Mouse (Mus musculus): ENCODE data around the gene Rplp2. TPM values are rescaled to one million over a fixed set of nuclear protein-coding genes. Genes with fewer than 3 reads are reported as not detected.

The Rplp2 gene
- polyA plus RNA-seq, 1 experiment from 2014 or later: 1,266 TPM

DNA sequence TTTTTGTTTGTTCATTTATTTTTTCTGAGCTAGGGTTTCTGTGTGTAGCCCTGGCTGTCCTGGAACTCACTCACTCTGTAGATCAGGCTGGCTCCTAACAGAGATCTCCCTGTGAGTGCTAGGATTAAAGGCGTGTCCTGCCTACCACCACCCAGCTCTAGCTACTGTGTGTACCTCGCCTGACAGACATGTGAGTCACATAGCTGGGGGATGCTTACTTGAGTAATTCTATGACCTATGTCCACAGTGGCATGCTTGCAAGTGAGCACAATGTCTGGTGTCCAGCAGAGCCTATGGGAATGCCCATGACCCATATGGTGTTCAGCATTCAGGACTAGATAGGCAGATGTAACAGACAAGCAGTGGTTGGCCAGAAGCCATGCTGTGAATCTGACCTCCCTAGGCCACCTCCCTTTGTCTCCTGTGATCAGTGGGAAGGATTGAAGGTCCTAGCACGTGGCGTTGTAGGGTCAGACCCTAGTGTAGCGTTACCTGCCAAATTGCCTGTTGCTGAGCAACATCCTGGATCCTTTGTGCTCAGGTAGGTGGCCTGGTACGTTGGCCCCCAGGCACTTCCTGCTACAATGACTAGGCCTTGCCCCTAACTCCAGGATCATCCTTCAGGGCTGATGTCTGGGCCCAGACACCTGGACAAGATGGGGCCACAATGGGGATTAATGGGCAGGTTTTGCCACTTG, 30.9 kb upstream of the Rplp2 start:
- Histone ChIP-seq H3K9ac (ENCODE audit: low read length) (no peak overlapping the region), H3K36me3 (ENCODE audit: control insufficient read depth, insufficient read depth, low read length) (no peaks in the 10 kb centered on the region), H3K4me3 (ENCODE audit: low read length) (no peak overlapping the region), H3K27me3 (ENCODE audit: control insufficient read depth, insufficient read depth, low read depth, low read length) (no peaks in the 10 kb centered on the region), H3K27ac (ENCODE audit: low read length) (no peak overlapping the region), H3K4me2 (ENCODE audit: low read depth, low read length) (no peak overlapping the region), H3K4me1 (replicated peaks; ENCODE audit: control insufficient read depth, insufficient read depth, low read length) (peaks cover 10% of the 10 kb centered on the region; the same call in 1 of the 2 replicates), H3K9me3 (ENCODE audit: control insufficient read depth, low read length) (no peaks in the 10 kb centered on the region)
- 74% methylated on average over 6 of the region's 6 CpGs for WGBS
- no peak for ATAC-seq (ENCODE audit: low read depth)

DNA sequence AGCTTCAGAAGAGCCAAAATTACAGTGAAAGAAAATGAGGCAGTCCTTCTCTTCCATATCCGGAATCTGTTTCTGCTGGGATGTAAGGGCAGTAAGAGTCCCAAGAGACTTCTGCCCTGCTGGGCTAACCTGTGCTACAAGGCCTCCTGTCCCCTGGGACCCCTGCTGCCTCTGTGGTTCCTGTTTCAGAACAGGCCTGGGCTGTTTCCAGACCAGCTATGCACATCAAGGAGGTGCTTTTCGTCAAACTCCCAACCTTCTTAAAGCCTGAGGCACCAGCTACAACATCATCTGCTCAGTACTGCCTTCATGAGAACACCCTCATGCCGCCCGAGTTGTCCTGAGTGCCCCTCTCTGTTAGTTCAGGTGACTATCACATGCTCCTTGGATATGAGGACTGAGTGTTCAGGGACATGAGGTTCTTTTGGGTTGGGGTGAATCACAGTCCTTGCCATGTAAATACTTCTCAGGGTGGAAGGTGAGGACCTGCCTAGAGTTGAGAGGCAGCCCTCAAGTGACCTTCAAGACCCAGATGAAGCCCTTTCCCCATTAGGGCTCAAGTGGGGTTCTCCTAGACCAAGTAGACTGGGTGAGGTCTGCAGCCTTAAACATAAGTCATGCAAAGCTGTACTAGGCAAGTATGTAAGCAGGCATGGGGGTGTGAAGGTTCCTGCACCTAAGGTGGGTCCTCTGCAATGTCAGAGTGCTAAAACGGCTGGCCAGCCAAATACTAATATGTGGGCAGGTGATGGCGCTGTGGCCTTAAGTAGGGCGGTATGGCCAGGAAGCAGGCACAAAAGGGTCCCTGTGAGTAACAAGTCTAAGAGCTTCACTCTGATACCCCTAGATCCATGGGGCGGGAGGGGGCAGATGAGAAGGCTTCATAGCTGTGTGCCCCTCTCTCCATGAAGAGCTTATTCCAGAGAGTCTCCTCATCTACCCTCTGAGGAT, 29.2 kb upstream of the Rplp2 start:
- H3K27me3 ChIP-seq (ENCODE audit: control insufficient read depth, insufficient read depth, low read depth, low read length): no peaks in the 10 kb centered on the region
- WGBS: 66% methylated on average over 8 of the region's 8 CpGs
- H3K9ac ChIP-seq (ENCODE audit: low read length): no peak overlapping the region
- ATAC-seq (ENCODE audit: low read depth): no peak
- no peaks in the 10 kb centered on the region for H3K9me3 ChIP-seq (ENCODE audit: control insufficient read depth, low read length)
- no peak overlapping the region for H3K27ac ChIP-seq (ENCODE audit: low read length)
- no peak overlapping the region for H3K4me3 ChIP-seq (ENCODE audit: low read length)
- H3K4me2 ChIP-seq (ENCODE audit: low read depth, low read length): no peak overlapping the region
- H3K4me1 ChIP-seq (replicated peaks; ENCODE audit: control insufficient read depth, insufficient read depth, low read length): peaks cover 7% of the 10 kb centered on the region; the same call in 1 of the 2 replicates
- no peaks in the 10 kb centered on the region for H3K36me3 ChIP-seq (ENCODE audit: control insufficient read depth, insufficient read depth, low read length)

DNA sequence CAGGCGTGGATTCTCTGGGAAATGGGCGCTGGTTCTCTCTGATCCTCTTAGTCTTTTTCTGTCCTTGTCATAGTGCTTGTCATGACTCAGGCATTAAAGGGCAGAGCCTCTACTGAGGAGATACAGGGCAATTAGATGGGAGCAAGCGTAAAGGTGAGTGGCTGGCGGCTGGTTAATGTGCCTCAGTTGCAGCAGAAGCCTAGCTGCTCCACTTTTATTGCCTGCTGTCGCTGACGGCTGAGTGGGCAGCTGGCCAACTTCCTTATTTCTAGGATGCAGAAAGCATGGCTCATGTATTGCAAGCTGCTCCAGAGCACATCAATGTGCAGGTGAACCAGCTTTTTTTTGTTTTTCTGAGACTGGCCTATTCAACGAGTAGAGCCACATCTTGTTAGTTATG, 28.2 kb upstream of the Rplp2 start:
- Histone ChIP-seq H3K27ac (ENCODE audit: low read length) (no peak overlapping the region), H3K4me2 (ENCODE audit: low read depth, low read length) (no peak overlapping the region), H3K36me3 (ENCODE audit: control insufficient read depth, insufficient read depth, low read length) (no peaks in the 10 kb centered on the region), H3K9me3 (ENCODE audit: control insufficient read depth, low read length) (no peaks in the 10 kb centered on the region), H3K4me3 (ENCODE audit: low read length) (no peak overlapping the region), H3K4me1 (replicated peaks; ENCODE audit: control insufficient read depth, insufficient read depth, low read length) (peaks cover 4% of the 10 kb centered on the region; the same call in 1 of the 2 replicates), H3K27me3 (ENCODE audit: control insufficient read depth, insufficient read depth, low read depth, low read length) (no peaks in the 10 kb centered on the region), H3K9ac (ENCODE audit: low read length) (no peak overlapping the region)
- 60% methylated on average over 7 of the region's 7 CpGs for WGBS
- no peak for ATAC-seq (ENCODE audit: low read depth)

DNA sequence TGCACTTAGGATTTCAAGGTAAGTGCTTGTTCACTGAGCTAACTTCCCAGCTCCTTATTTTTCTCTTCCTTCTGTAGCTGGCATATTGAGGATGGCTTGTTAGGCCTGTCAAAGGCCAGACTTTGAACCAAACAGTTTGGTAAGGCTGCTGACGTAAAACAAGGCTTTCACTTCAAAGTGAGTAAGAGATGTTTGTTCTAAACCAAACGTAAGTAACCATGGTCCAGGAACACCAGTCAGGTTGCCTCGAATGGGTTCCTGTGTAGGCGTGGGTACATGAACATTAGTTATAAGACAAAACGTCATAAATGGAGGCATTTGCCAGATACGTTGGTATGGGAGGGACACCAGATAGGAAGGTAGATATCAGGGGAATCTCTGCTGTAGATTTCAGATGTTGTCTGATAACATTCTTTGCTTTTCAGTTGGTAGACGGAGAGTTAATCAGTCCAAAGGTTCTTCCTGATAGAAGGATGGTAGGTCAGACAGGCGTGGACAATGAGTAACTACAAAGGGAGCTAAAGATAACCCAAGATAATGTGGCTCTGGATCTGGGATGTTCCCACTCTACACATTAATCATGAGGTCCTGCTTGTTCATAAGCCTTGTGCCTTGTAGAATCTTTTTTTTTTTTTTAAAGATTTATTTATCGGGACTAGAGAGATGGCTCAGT, 27.0 kb upstream of the Rplp2 start:
- Histone ChIP-seq H3K36me3 (ENCODE audit: control insufficient read depth, insufficient read depth, low read length) (no peaks in the 10 kb centered on the region), H3K4me3 (ENCODE audit: low read length) (no peak overlapping the region), H3K9me3 (ENCODE audit: control insufficient read depth, low read length) (no peaks in the 10 kb centered on the region), H3K9ac (ENCODE audit: low read length) (no peak overlapping the region), H3K4me1 (replicated peaks; ENCODE audit: control insufficient read depth, insufficient read depth, low read length) (no peaks in the 10 kb centered on the region), H3K27me3 (ENCODE audit: control insufficient read depth, insufficient read depth, low read depth, low read length) (no peaks in the 10 kb centered on the region), H3K4me2 (ENCODE audit: low read depth, low read length) (no peak overlapping the region), H3K27ac (ENCODE audit: low read length) (no peak overlapping the region)
- no peak for ATAC-seq (ENCODE audit: low read depth)
- 67% methylated on average over 9 of the region's 9 CpGs for WGBS

DNA sequence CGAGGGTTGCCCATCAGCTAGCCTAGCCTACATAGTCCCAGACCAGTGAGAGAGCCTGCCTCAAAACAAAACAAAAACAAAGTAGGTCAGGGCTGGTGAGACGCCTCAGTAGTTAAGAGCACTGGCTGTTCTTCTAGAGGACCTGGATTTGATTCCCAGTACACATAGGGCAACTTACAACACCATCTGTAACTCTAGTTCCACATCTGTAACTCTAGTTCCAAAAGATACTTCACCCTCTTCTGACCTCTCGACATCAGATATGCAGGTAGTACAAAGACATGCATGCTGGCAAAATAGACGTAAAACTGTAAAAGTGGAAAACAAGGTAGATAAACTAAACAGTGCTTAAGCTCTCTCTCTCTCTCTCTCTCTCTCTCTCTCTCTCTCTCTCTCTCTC, 23.4 kb upstream of the Rplp2 start:
- Histone ChIP-seq H3K27me3 (ENCODE audit: control insufficient read depth, insufficient read depth, low read depth, low read length) (no peaks in the 10 kb centered on the region), H3K9me3 (ENCODE audit: control insufficient read depth, low read length) (no peaks in the 10 kb centered on the region), H3K27ac (ENCODE audit: low read length) (no peak overlapping the region), H3K4me3 (ENCODE audit: low read length) (no peak overlapping the region), H3K4me1 (replicated peaks; ENCODE audit: control insufficient read depth, insufficient read depth, low read length) (no peaks in the 10 kb centered on the region), H3K4me2 (ENCODE audit: low read depth, low read length) (no peak overlapping the region), H3K9ac (ENCODE audit: low read length) (no peak overlapping the region), H3K36me3 (ENCODE audit: control insufficient read depth, insufficient read depth, low read length) (no peaks in the 10 kb centered on the region)
- no peak for ATAC-seq (ENCODE audit: low read depth)
- WGBS: 65% methylated on average over 4 of the region's 4 CpGs

DNA sequence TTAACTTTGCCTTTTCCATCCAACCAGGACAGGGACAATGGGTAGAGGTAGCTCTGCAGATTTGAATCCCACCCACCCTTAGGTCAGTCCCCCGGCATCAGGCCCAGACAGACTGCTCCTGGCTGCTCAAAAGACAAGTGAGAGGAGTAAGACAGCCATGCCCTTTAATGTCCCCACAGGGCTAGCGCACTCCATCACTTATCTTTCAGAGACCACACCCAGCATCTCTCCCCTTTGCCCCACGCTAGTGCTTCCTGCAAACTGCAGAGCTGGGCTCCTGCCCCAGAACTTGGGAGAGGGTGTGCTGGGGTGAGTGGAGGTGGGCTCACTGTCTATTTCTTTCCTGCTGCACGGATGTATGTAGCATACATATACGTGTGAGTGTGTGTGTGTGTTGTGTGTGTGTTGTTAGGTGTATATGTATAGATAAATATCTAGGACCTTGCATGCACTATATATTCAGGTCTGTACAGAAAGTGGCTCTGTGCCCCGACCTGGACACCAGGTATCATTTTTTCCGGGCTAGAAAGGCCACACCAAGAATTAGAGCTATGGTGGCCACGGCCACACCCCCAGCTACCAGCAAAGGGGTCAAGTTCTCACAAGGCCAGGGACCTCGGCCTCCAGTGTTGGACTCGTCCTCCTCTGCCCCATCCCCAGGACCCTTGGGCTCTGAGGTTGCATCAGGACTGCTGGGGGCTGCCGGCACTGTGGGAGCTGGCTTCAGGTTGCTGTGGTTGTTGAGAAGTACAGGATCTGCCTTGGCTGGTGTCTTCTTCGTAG, 20.0 kb upstream of the Rplp2 start:
- 71% methylated on average over 12 of the region's 12 CpGs for WGBS
- Histone ChIP-seq H3K9me3 (ENCODE audit: control insufficient read depth, low read length) (no peaks in the 10 kb centered on the region), H3K36me3 (ENCODE audit: control insufficient read depth, insufficient read depth, low read length) (peaks cover 10% of the 10 kb centered on the region)

DNA sequence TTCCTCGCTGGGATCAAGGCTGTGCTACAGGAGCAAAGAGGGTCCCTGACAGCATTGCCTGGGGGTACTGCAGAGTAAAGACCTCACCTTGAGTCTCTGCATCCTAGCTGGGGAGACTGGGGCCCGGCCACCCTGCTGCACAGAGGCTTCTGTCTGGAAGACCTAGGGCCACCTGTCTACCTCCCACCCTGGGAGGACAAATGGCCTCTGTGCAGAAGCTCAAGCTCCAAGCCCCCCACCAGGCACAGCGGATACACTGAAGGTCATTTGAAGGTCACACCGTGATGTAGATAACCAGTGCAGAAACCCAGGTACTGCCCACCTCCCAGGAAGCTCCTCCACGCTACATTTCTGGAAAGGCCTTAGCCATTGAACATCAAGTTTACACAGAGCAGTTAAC, 18.5 kb upstream of the Rplp2 start:
- no peaks in the 10 kb centered on the region for H3K27me3 ChIP-seq (ENCODE audit: control insufficient read depth, insufficient read depth, low read depth, low read length)
- no peak for ATAC-seq (ENCODE audit: low read depth)
- H3K4me1 ChIP-seq (replicated peaks; ENCODE audit: control insufficient read depth, insufficient read depth, low read length): peaks cover 5% of the 10 kb centered on the region; the same call in 1 of the 2 replicates
- no peak overlapping the region for H3K27ac ChIP-seq (ENCODE audit: low read length)
- no peak overlapping the region for H3K9ac ChIP-seq (ENCODE audit: low read length)
- no peak overlapping the region for H3K4me2 ChIP-seq (ENCODE audit: low read depth, low read length)
- H3K9me3 ChIP-seq (ENCODE audit: control insufficient read depth, low read length): no peaks in the 10 kb centered on the region
- WGBS: 55% methylated on average over 5 of the region's 5 CpGs
- peaks cover 12% of the 10 kb centered on the region for H3K36me3 ChIP-seq (ENCODE audit: control insufficient read depth, insufficient read depth, low read length)
- no peak overlapping the region for H3K4me3 ChIP-seq (ENCODE audit: low read length)

More for the DNA sequence above, 20.0 kb upstream of the Rplp2 start:
- ATAC-seq (ENCODE audit: low read depth): no peak
- Histone ChIP-seq H3K4me1 (replicated peaks; ENCODE audit: control insufficient read depth, insufficient read depth, low read length) (peaks cover 5% of the 10 kb centered on the region; the same call in 1 of the 2 replicates), H3K27me3 (ENCODE audit: control insufficient read depth, insufficient read depth, low read depth, low read length) (no peaks in the 10 kb centered on the region), H3K27ac (ENCODE audit: low read length) (no peak overlapping the region), H3K4me3 (ENCODE audit: low read length) (no peak overlapping the region), H3K9ac (ENCODE audit: low read length) (no peak overlapping the region), H3K4me2 (ENCODE audit: low read depth, low read length) (no peak overlapping the region)

DNA sequence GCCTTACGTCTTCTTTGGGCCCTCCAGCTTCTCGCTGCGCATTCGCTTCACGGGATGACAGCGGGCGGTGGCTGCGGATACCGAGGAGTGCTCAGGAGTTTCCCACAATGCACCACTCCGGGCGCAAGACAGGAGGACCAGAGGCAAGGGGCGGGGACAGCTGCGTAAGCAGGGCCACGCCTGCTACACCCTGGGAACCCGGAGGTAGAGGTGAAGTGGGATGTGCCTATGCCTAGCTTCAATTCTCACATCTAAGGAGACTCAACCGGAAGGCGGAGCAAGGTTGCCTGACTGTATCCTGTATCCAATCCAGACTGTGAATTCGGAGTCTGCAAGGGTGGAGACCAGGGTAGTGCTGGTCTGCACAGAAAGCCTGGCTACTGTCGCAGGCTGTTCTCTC, 17.9 kb upstream of the Rplp2 start, which contains the start of gene Cend1:
Cend1 (minus strand) TSS at position 182 of the 400 bp plus-strand sequence.
- Histone ChIP-seq H3K4me1 (replicated peaks; ENCODE audit: control insufficient read depth, insufficient read depth, low read length) (peaks cover 10% of the 10 kb centered on the region; the same call in 1 of the 2 replicates), H3K4me2 (ENCODE audit: low read depth, low read length) (no peak within 1 kb of the TSS), H3K9me3 (ENCODE audit: control insufficient read depth, low read length) (no peaks in the 10 kb centered on the region), H3K4me3 (ENCODE audit: low read length) (no peak within 1 kb of the TSS), H3K9ac (ENCODE audit: low read length) (no peak within 1 kb of the TSS), H3K27ac (ENCODE audit: low read length) (no peak within 1 kb of the TSS), H3K36me3 (ENCODE audit: control insufficient read depth, insufficient read depth, low read length) (peaks cover 12% of the 10 kb centered on the region), H3K27me3 (ENCODE audit: control insufficient read depth, insufficient read depth, low read depth, low read length) (no peaks in the 10 kb centered on the region)
- ATAC-seq (ENCODE audit: low read depth): peak; percentile 24
- 3% methylated on average over 19 of the region's 19 CpGs for WGBS
